Mouse (Mus musculus) bone marrow, adult 2 months (tissue): ENCODE data around the gene Srgap3. TPM values are rescaled to one million over a fixed set of nuclear protein-coding genes. Genes with fewer than 3 reads are reported as not detected.

Source experiments
- H3K27ac ChIP-seq: fragments of 200-500 bp; 2 replicates; pipeline ENCODE4 v1.5.1; 2012; ENCODE audit warnings: low read depth, mild to moderate bottlenecking, control low read depth, inconsistent platforms, low read length; ENCODE audit not compliant: control insufficient read depth, poor library complexity, insufficient read depth
- H3K4me1 ChIP-seq: fragments of 200-500 bp; 2 replicates; pipeline ENCODE4 v1.6.1; 2011; ENCODE audit warnings: low read length; ENCODE audit not compliant: control insufficient read depth, insufficient read depth
- H3K4me3 ChIP-seq: fragments of 200-500 bp; replicated peaks from 2 replicates; pipeline ENCODE3; 2011; ENCODE audit warnings: mild to moderate bottlenecking, low read depth, low read length, control low read depth; ENCODE audit not compliant: control insufficient read depth
- CTCF ChIP-seq: fragments of 200-500 bp; IDR thresholded peaks from 2 replicates; pipeline ENCODE4 v1.5.1; 2011; ENCODE audit warnings: low read length, control low read depth; ENCODE audit not compliant: control insufficient read depth, insufficient read depth
- POLR2A ChIP-seq: fragments of 200-500 bp; IDR thresholded peaks from 2 replicates; pipeline ENCODE4 v1.6.1; 2011; ENCODE audit warnings: low read depth, mild to moderate bottlenecking, control low read depth, low read length, borderline replicate concordance; ENCODE audit not compliant: control insufficient read depth
- WGBS: fragments of 180-500 bp; shearing (Covaris S2); methylation state at CpG from one replicate; pipeline ENCODE4 v1.1.7; 2018; 5-methylcytosine and 5-hydroxymethylcytosine counted together
- polyA plus RNA-seq: library from polyadenylated mRNA; stranded (reverse); fragments of >200 nt; gene quantifications from 2 replicates; pipeline ENCODE4 v1.2.4, GENCODE M21; 2011; ENCODE audit warnings: low replicate concordance; ENCODE audit not compliant: missing spikeins, insufficient read depth, insufficient read length

The Srgap3 gene
- polyA plus RNA-seq, 1 experiment: 6.0 TPM

DNA sequence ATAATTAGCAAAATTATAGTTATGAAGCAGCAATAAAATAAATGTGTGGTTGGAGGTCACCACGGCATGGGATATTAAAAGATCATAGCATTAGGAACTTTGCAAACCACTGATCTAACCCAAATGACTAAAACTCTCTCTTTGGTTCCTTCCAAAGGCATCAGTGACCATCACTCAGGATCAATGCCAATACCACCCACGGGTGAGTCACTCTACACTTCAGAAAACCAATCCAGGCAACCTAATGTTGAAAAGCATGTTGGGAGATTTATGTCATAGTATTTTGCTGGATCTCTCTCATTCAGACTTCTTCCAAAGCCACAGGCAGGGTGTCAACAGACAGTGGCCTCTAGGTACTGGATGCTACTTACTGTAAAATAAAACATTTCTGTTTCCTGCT lies 176.1 kb downstream of the Srgap3 start:
- TF ChIP-seq CTCF (no peak), POLR2A (no peak)
- H3K27ac ChIP-seq: no peak overlapping the region
- no peaks in the 10 kb centered on the region for H3K4me1 ChIP-seq
- no peak overlapping the region for H3K4me3 ChIP-seq
- 73% methylated on average over 2 of the region's 2 CpGs for WGBS

DNA sequence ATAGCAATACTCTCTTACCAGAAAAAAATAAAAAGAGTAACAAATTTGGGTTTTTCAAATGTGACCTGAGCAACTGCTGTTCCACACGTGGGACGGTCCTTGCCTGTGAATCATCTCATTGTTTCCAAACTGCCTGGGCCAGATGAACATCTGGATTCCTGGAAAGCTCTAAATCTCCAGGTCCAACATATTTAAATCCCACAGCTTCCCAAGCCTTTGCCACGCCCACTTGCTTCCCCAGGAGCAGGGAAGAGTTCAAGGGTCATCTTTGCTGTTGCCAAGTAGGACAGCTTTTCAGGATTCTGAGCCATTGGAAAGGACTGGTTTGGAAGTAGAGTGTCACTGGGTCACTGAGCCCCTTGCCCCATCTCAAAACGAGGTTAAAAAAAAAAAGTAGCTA lies 188.5 kb downstream of the Srgap3 start:
- 75% methylated on average over 4 of the region's 4 CpGs for WGBS
- TF ChIP-seq CTCF (no peak), POLR2A (no peak)
- Histone ChIP-seq H3K27ac (no peak overlapping the region), H3K4me1 (no peaks in the 10 kb centered on the region), H3K4me3 (no peak overlapping the region)

DNA sequence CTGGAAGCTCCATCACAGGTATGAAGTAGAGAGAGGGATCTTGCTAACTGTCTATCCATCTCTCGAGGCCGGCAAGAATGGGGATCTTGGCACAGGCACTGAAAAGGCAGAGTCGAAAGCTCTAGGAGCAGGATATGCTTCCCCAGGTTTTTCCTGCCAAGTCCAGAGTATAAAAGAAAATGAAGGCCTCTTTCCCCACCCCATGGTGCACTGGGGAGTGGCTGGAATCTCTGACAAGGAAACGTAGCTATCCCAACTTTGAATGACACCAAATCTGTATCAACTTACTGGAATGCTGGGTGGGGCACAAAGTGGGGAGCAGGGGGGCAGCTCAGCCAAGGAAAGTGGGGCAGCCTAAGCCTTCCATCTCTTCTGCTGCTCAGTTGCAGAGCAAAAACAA lies 190.2 kb downstream of the Srgap3 start:
- Histone ChIP-seq H3K27ac (no peak overlapping the region), H3K4me3 (no peak overlapping the region), H3K4me1 (no peaks in the 10 kb centered on the region; the same call in 1 of the 2 replicates)
- 78% methylated on average over 4 of the region's 4 CpGs for WGBS
- TF ChIP-seq CTCF (no peak), POLR2A (no peak)

DNA sequence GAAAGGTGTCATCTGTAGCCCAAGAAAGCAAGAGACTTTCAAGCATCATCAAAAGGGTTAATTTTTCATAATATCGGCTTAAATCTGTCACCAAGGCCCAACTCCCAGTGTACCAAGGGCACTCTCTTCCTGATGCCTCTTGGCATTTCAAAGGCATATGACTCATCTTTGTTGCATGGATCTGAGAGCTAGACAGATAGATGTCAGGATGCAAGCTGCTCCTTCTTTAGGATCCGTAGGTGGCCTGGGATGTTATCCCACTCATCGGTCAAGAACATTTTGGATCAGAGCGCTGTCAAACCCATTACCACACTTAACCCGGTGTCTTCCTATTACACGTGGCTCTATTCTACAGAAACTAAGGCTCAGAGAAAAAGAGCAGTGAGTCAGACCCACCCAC lies 192.1 kb downstream of the Srgap3 start:
- Histone ChIP-seq H3K27ac (no peak overlapping the region), H3K4me3 (no peak overlapping the region), H3K4me1 (no peaks in the 10 kb centered on the region; the same call in 1 of the 2 replicates)
- no peak for TF ChIP-seq POLR2A
- TF ChIP-seq CTCF: no peak
- WGBS: 80% methylated on average over 6 of the region's 6 CpGs

DNA sequence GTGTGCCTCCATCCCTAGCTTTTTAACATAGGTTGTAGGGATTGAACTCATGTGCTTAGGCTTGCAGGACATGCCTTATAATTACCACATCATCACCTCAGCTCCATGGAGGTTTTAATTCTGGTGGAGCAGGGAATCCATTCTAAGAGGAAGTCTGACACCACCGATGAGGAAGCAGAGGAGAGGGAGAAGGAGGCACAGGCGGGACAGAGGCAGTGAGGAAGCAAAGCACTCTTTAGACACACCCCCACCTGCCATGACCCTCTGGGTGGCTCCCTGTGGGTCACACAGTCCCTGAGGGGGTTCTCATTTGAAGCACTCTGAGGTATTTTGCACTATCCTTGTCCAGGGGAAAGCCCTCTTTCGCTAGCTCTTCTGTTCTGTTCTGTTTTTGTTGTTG lies 194.5 kb downstream of the Srgap3 start:
- Histone ChIP-seq H3K27ac (no peak overlapping the region), H3K4me3 (no peak overlapping the region), H3K4me1 (no peaks in the 10 kb centered on the region; the same call in 1 of the 2 replicates)
- no peak for TF ChIP-seq CTCF
- no peak for TF ChIP-seq POLR2A
- 38% methylated on average over 3 of the region's 3 CpGs for WGBS

DNA sequence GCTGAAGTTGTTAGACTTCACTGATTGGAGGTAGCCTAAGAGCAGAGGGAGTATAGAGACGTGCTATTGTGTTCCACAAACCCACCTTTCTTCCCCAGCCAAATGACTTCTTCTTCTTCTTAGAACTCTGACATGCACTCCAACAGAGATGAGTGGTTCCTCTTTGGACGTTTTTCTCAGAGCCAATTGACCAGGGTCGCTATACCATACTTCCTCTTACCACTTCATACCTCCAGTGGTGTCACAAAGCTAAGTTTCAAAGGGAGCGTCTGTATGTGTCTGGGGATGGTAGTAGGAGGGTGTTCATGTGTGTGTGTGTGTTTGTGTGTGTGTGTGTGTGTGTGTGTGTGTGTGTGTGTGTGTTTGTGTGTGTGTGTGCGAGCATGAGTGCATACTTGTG lies 195.1 kb downstream of the Srgap3 start:
- no peaks in the 10 kb centered on the region; the same call in 1 of the 2 replicates for H3K4me1 ChIP-seq
- 21% methylated on average over 5 of the region's 5 CpGs for WGBS
- no peak overlapping the region for H3K27ac ChIP-seq
- no peak overlapping the region for H3K4me3 ChIP-seq
- TF ChIP-seq CTCF (no peak), POLR2A (no peak)

DNA sequence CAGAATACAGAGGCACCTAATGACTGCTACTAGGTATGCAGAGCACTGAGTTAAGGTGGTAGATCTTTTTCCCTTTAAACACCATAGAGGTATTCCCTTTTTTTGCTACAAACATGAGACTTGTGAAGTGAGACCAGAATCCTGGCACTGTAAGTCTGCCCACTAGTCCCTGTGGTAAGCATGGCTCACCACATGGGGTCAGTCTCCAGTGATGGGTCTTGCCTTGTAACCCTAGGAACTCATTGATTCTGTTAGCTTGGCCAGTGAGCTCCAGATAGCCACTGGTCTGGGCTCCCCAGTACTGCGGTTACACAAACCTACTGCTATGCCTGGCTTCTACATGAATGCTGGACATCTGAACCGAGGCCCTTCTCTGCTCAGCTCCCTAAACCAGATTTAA lies 204.8 kb downstream of the Srgap3 start:
- 83% methylated on average over 2 of the region's 2 CpGs for WGBS
- TF ChIP-seq CTCF (no peak), POLR2A (no peak)

DNA sequence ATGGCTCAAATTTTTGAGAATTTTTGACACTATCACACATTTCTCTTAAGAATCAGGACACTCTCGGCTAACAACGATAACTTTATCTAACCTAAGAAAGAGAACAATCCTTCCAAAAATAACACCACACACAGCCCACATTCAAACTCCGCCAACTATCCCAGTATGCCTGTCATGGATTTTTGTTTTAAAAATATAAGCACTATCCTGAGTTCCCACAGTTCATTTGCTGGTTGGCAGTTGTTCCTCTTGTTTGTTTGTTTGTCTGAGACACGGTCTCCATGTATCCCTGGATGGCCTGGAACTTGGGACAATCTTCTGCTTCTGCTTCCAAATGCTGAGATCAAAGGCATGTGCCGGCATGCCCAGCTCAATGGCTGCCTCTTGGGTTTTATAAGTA lies 205.3 kb downstream of the Srgap3 start:
- 78% methylated on average over 5 of the region's 5 CpGs for WGBS
- Histone ChIP-seq H3K4me3 (no peak overlapping the region), H3K4me1 (peaks cover 2% of the 10 kb centered on the region; the same call in 1 of the 2 replicates), H3K27ac (no peak overlapping the region)
- TF ChIP-seq POLR2A (no peak), CTCF (no peak)

More for the DNA sequence above, 204.8 kb downstream of the Srgap3 start:
- H3K4me3 ChIP-seq: no peak overlapping the region
- H3K4me1 ChIP-seq: peaks cover 2% of the 10 kb centered on the region; the same call in 1 of the 2 replicates
- no peak overlapping the region for H3K27ac ChIP-seq

DNA sequence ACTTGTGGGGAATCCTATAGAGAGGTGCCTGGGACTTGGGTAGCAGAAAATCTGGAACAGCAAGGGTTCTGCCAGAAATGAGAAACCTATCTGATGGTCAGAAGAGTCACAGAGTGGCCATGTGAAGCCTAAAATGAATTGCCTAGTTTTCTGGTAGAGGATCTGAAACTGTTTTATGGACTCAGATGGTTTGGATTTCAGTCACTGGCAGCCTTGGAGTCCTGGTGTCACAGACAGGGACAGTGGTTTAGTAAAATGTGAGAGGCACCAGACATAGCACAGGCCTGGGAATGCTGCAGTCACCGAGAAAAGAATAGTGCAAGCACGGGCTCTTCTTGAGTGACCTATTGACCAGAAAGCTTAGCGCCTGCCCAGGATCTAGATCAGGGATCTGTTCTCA lies 207.4 kb downstream of the Srgap3 start:
- H3K4me1 ChIP-seq: peaks cover 2% of the 10 kb centered on the region; the same call in 1 of the 2 replicates
- WGBS: 92% methylated on average over 3 of the region's 3 CpGs
- H3K4me3 ChIP-seq: no peak overlapping the region
- no peak overlapping the region for H3K27ac ChIP-seq
- TF ChIP-seq CTCF: no peak
- TF ChIP-seq POLR2A: no peak
